Mouse (Mus musculus): ENCODE results near the gene Ctf1. TPM values are rescaled to one million over a fixed set of nuclear protein-coding genes. Genes with fewer than 3 reads are reported as not detected.

Gene Ctf1
- total and polyA plus RNA-seq, 3 experiments = not detected

DNA sequence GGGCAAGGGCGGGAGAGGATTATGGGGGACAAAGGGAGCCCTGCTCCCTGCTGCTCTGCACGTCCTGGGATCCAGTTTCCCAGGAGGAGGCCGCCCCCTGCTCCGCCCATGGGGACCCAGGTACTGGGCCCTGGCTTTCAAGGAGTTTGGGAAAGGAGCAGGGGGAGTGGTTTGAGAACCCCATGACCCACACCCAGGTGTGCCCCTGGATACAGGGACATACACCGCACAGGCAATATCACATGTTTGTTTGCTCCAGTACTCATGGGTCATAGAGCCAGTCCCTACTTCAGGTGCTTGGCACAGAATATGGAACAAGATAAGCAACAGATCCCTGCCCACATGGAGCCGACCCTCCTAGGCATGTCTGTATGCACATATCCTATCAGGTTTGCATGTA is 13.4 kb downstream of the Ctf1 start:
- H3K36me3 ChIP-seq (replicated peaks in 1 of 2; ENCODE audit: control insufficient read depth in 1 of 2, insufficient read depth in 1 of 2, low read length in 1 of 2) = no peaks in the 10 kb centered on the region
- no peak for TF ChIP-seq CTCF (conservative IDR thresholded peaks at IDR 0.05 in 1 of 2, IDR thresholded peaks at IDR 0.05 in 1 of 2; ENCODE audit: low read depth in 2 of 2, low read length in 2 of 2)
- no peak for TF ChIP-seq RAD21 (IDR thresholded peaks at IDR 0.05; ENCODE audit: low read depth, low read length)
- TF ChIP-seq MAFK (IDR thresholded peaks at IDR 0.05; ENCODE audit: insufficient replicate concordance, low read length) = no peak
- TF ChIP-seq JUND (conservative IDR thresholded peaks at IDR 0.05; ENCODE audit: low read depth, low read length) = no peak
- TF ChIP-seq SIN3A (IDR thresholded peaks at IDR 0.05; ENCODE audit: low read length) = no peak
- no peak for TF ChIP-seq MAX (IDR thresholded peaks at IDR 0.05; ENCODE audit: low read length)
- TF ChIP-seq PAX5 (IDR thresholded peaks at IDR 0.05; ENCODE audit: low read length) = no peak
- H3K9ac ChIP-seq (ENCODE audit: insufficient read depth, low read depth) = no peak overlapping the region
- dilution Hi-C loops (cut with MboI; ENCODE audit: extremely low pct_ligation_motif_present, extremely low pct_unique_long_range_greater_than_20kb, low sequenced_read_pairs) = no loop called here
- no peak for DNase-seq (ENCODE audit: extremely low read depth)
- H3K27ac ChIP-seq (ENCODE audit: insufficient read depth, low read depth) = no peak overlapping the region
- no peak overlapping the region for H3K4me2 ChIP-seq (ENCODE audit: insufficient read depth, low read depth, poor library complexity, severe bottlenecking)
- H3K9me3 ChIP-seq (replicated peaks; ENCODE audit: low read length) = no peaks in the 10 kb centered on the region
- H3K79me2 ChIP-seq (replicated peaks; ENCODE audit: control insufficient read depth, extremely low read depth, insufficient read depth, poor library complexity, severe bottlenecking) = no peaks in the 10 kb centered on the region
- H3K4me3 ChIP-seq (replicated peaks in 1 of 3; ENCODE audit: low read depth in 2 of 3, low read length in 2 of 3, poor library complexity in 1 of 3) = no peak overlapping the region
- H3K27me3 ChIP-seq (replicated peaks) = peaks cover 2% of the 10 kb centered on the region
- in situ Hi-C loops (cut with MboI; ENCODE audit: low pct_ligation_motif_present, low pct_unique_long_range_greater_than_20kb, low sequenced_read_pairs) = no loop called here
- H3K4me1 ChIP-seq (ENCODE audit: control insufficient read depth in 1 of 2, insufficient read depth in 2 of 2) = no peaks in the 10 kb centered on the region

DNA sequence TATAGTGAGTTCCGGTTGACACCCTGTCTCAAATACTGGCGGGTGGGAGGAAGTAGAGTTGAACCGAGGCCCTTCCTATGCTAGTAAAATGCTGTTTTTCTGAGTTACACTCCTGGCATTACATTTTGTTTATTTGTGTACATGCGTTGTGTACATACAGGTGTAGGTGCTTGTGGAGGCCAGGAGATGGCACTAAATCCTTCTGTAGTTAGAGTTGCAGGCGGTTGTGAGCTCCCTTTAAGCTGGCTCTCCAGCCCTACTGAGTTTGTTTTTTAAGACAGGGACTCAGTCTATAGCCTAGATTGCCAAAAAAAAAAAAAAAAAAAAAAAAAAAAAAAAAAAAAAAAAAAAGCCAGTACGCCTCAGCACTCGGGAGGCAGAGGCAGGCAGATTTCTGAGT is 15.4 kb downstream of the Ctf1 start:
- H3K36me3 ChIP-seq (replicated peaks in 1 of 2; ENCODE audit: control insufficient read depth in 1 of 2, insufficient read depth in 1 of 2, low read length in 1 of 2) = no peaks in the 10 kb centered on the region
- no peaks in the 10 kb centered on the region for H3K79me2 ChIP-seq (replicated peaks; ENCODE audit: control insufficient read depth, extremely low read depth, insufficient read depth, poor library complexity, severe bottlenecking)
- no peak overlapping the region for H3K27ac ChIP-seq (ENCODE audit: insufficient read depth, low read depth)
- dilution Hi-C loops (cut with MboI; ENCODE audit: extremely low pct_ligation_motif_present, extremely low pct_unique_long_range_greater_than_20kb, low sequenced_read_pairs) (no loop called here), in situ Hi-C loops (cut with MboI; ENCODE audit: low pct_ligation_motif_present, low pct_unique_long_range_greater_than_20kb, low sequenced_read_pairs) (no loop called here)
- H3K4me3 ChIP-seq (replicated peaks in 1 of 3; ENCODE audit: low read depth in 2 of 3, low read length in 2 of 3, poor library complexity in 1 of 3) = no peak overlapping the region
- TF ChIP-seq NELFE (IDR thresholded peaks at IDR 0.05; ENCODE audit: low read depth, low read length) (no peak), RAD21 (IDR thresholded peaks at IDR 0.05; ENCODE audit: low read depth, low read length) (peak; percentile 38), UBTF (IDR thresholded peaks at IDR 0.05; ENCODE audit: low read depth, low read length) (no peak), JUND (conservative IDR thresholded peaks at IDR 0.05; ENCODE audit: low read depth, low read length) (no peak), ZMIZ1 (IDR thresholded peaks at IDR 0.05; ENCODE audit: low read depth, low read length) (no peak), KAT2A (IDR thresholded peaks at IDR 0.05; ENCODE audit: insufficient replicate concordance, low read length) (no peak), USF2 (conservative IDR thresholded peaks at IDR 0.05; ENCODE audit: low read depth, low read length) (no peak), MXI1 (IDR thresholded peaks at IDR 0.05; ENCODE audit: low read depth, low read length) (no peak), CHD1 (IDR thresholded peaks at IDR 0.05; ENCODE audit: low read depth, low read length) (no peak), MEF2A (IDR thresholded peaks at IDR 0.05; ENCODE audit: borderline replicate concordance, low read depth, low read length) (no peak), MYC (IDR thresholded peaks at IDR 0.05; ENCODE audit: low read depth, low read length) (no peak), POLR2AphosphoS2 (IDR thresholded peaks at IDR 0.05; ENCODE audit: low read depth, low read length) (no peak), ELF1 (IDR thresholded peaks at IDR 0.05; ENCODE audit: low read depth, low read length) (no peak), ZKSCAN1 (IDR thresholded peaks at IDR 0.05; ENCODE audit: borderline replicate concordance, low read depth, low read length) (no peak), SMC3 (IDR thresholded peaks at IDR 0.05; ENCODE audit: low read depth, low read length) (peak; percentile 40), CHD2 (IDR thresholded peaks at IDR 0.05; ENCODE audit: low read length) (no peak), CTCF (conservative IDR thresholded peaks at IDR 0.05 in 1 of 2, IDR thresholded peaks at IDR 0.05 in 1 of 2; ENCODE audit: low read depth in 2 of 2, low read length in 2 of 2) (peak in 1 of 2 experiments; percentile 47; a peak in 2 of 4 replicates), BHLHE40 (IDR thresholded peaks at IDR 0.05; ENCODE audit: low read depth, low read length) (no peak), ZNF384 (IDR thresholded peaks at IDR 0.05; ENCODE audit: low read depth, low read length) (peak; percentile 45; the same call in 1 of the 2 replicates)
- no peak for DNase-seq (ENCODE audit: extremely low read depth)
- H3K9me3 ChIP-seq (replicated peaks; ENCODE audit: low read length) = peaks cover 4% of the 10 kb centered on the region
- H3K9ac ChIP-seq (ENCODE audit: insufficient read depth, low read depth) = no peak overlapping the region
- H3K4me2 ChIP-seq (ENCODE audit: insufficient read depth, low read depth, poor library complexity, severe bottlenecking) = no peak overlapping the region
- H3K27me3 ChIP-seq (replicated peaks) = peaks cover 2% of the 10 kb centered on the region
- no peaks in the 10 kb centered on the region for H3K4me1 ChIP-seq (ENCODE audit: control insufficient read depth in 1 of 2, insufficient read depth in 2 of 2)

Measured in CH12.LX (cell line).